Mouse (Mus musculus): ENCODE results near the gene Ttll5.

GRCm38 (mm10) chr12:85824438-85825264 lies at the start of gene Ttll5, which contains the start of gene Erg28:
- TF ChIP-seq CTCF (IDR thresholded peaks at IDR 0.05; ENCODE audit: control insufficient read depth, insufficient read depth, insufficient replicate concordance, low read depth, low read length): no peak
- peak; percentile 70 for TF ChIP-seq POLR2A (IDR thresholded peaks at IDR 0.05; ENCODE audit: control insufficient read depth, low read depth, low read length)
